Mouse (Mus musculus) heart, postnatal 0 days (tissue): ENCODE data around the gene Gm20518.

Source experiments
- CTCF ChIP-seq: IDR thresholded peaks from 2 replicates; pipeline ENCODE4 v1.5.1; 2016; ENCODE audit warnings: antibody characterized with exemption, control low read depth, low read depth
- EP300 ChIP-seq: IDR thresholded peaks from 2 replicates; pipeline ENCODE4 v1.6.1; 2016; ENCODE audit warnings: antibody characterized with exemption, low read depth

GRCm38 (mm10) chr16:17922163-17922538, 30.7 kb upstream of the Gm20518 start:
- TF ChIP-seq CTCF (no peak), EP300 (no peak; the same call in 1 of the 2 replicates)
